In genomic region chr4:41275927-41276326, GRCm38 (mm10) we compare ENCODE assay signal across 8 mouse cellular contexts. TPM values are rescaled to one million over a fixed set of nuclear protein-coding genes. Genes with fewer than 3 reads are reported as not detected.
DNase-seq lines count a peak whose midpoint lies in the region; ATAC-seq and TF ChIP-seq lines count a peak whose summit lies in the region.

No protein-coding gene starts in this region.

- peaks cover 28% of the 10 kb centered on the region for H3K4me1 ChIP-seq in forebrain, embryonic 13.5 days
- peaks cover 40% of the 10 kb centered on the region for H3K4me1 ChIP-seq in liver, embryonic 13.5 days (replicated peaks)

- H3K4me3 ChIP-seq in gastrocnemius, adult 2 months: peak overlapping the region; percentile 97
- peak overlapping the region; percentile 81 for H3K4me3 ChIP-seq in C2C12 (ENCODE audit: insufficient read depth, poor library complexity, severe bottlenecking)
- H3K4me3 ChIP-seq in forebrain, embryonic 13.5 days: peak overlapping the region; percentile 86
- peak overlapping the region; percentile 85 for H3K4me3 ChIP-seq in liver, embryonic 13.5 days (replicated peaks)

- DNase-seq in gastrocnemius, adult 2 months: no peak
- no peak for DNase-seq in gastrocnemius, postnatal 10 days
- DNase-seq in liver, embryonic 13.5 days: no peak
- no peak for DNase-seq in adipocyte (ENCODE audit: low spot score)
- no peak for DNase-seq in left cerebral cortex, postnatal 14 days (ENCODE audit: low spot score in 2 of 2)
- DNase-seq in right cerebral cortex, postnatal 10 days (ENCODE audit: low spot score in 2 of 2): no peak

- peaks cover 41% of the 10 kb centered on the region for H3K79me2 ChIP-seq in C2C12 (ENCODE audit: control insufficient read depth, insufficient read depth)

- WGBS in forebrain, embryonic 13.5 days: 73% methylated on average over 5 of the region's 5 CpGs
- 69% methylated on average over 5 of the region's 5 CpGs for WGBS in liver, embryonic 13.5 days (ENCODE audit: insufficient replicate concordance)

- peak overlapping the region; percentile 86 for H3K4me2 ChIP-seq in forebrain, embryonic 13.5 days
- peak overlapping the region; percentile 87 for H3K4me2 ChIP-seq in liver, embryonic 13.5 days

- H3K9ac ChIP-seq in forebrain, embryonic 13.5 days: peak overlapping the region; percentile 72
- H3K9ac ChIP-seq in liver, embryonic 13.5 days: peak overlapping the region; percentile 92

- no peak overlapping the region for H3ac ChIP-seq in C2C12 (ENCODE audit: control insufficient read depth, insufficient read length, low read depth)

- no peak for TF ChIP-seq CTCF in gastrocnemius, adult 2 months (IDR thresholded peaks at IDR 0.05)
- TF ChIP-seq CTCF in C2C12 (IDR thresholded peaks at IDR 0.05; ENCODE audit: control insufficient read depth, insufficient read depth, insufficient read length): no peak

- H3K36me3 ChIP-seq in C2C12 (ENCODE audit: control insufficient read depth, insufficient read depth): peaks cover 14% of the 10 kb centered on the region
- H3K36me3 ChIP-seq in forebrain, embryonic 13.5 days (ENCODE audit: poor library complexity, severe bottlenecking): peaks cover 3% of the 10 kb centered on the region
- peaks cover 4% of the 10 kb centered on the region for H3K36me3 ChIP-seq in liver, embryonic 13.5 days

- peak overlapping the region; percentile 98 for H3K27ac ChIP-seq in gastrocnemius, adult 2 months
- peak overlapping the region; percentile 88; the same call in 1 of the 2 replicates for H3K27ac ChIP-seq in forebrain, embryonic 13.5 days
- peak overlapping the region; percentile 92 for H3K27ac ChIP-seq in liver, embryonic 13.5 days

- no peaks in the 10 kb centered on the region for H3K27me3 ChIP-seq in C2C12 (ENCODE audit: control insufficient read depth, insufficient read depth, insufficient read length)
- no peaks in the 10 kb centered on the region for H3K27me3 ChIP-seq in forebrain, embryonic 13.5 days
- H3K27me3 ChIP-seq in liver, embryonic 13.5 days: no peaks in the 10 kb centered on the region

- no peak for ATAC-seq in forebrain, embryonic 13.5 days
- no peak for ATAC-seq in liver, embryonic 13.5 days (ENCODE audit: low read depth)

- intact Hi-C loops in gastrocnemius, adult 2 months (cut with DNase I): loop anchor here (2.0 to 5.0 kb wide), 2 partner anchors 19 to 149 kb away; no protein-coding TSS in a partner anchor
- intact Hi-C loops in left cerebral cortex, postnatal 14 days (cut with DNase I): loop anchor here (5.0 to 10.0 kb wide), 2 partner anchors 49 to 141 kb away; partner anchors contain the start of gene Ube2r2

- H3K79me3 ChIP-seq in C2C12 (ENCODE audit: low read depth): peaks cover 39% of the 10 kb centered on the region

- H3K9me3 ChIP-seq in forebrain, embryonic 13.5 days (replicated peaks): no peaks in the 10 kb centered on the region
- H3K9me3 ChIP-seq in liver, embryonic 13.5 days (replicated peaks): no peaks in the 10 kb centered on the region

TF ChIP-seq in C2C12, 6 proteins besides CTCF, POLR2A, EP300 and RAD21:
- TF ChIP-seq FOSL1 (IDR thresholded peaks at IDR 0.05; ENCODE audit: insufficient read depth, low read length, poor library complexity, severe bottlenecking) (no peak), MYOG (IDR thresholded peaks at IDR 0.05; ENCODE audit: control insufficient read depth, extremely low read depth, insufficient read length) (no peak), MYOD1 (IDR thresholded peaks at IDR 0.05; ENCODE audit: control insufficient read depth, insufficient read length, low read depth) (no peak), MAX (IDR thresholded peaks at IDR 0.05) (no peak), USF1 (IDR thresholded peaks at IDR 0.05; ENCODE audit: low read depth) (no peak), CEBPB (IDR thresholded peaks at IDR 0.05; ENCODE audit: low read depth) (no peak)
TF ChIP-seq in C2C12: peak in this region for 0.

RNA-seq across cellular contexts. Expression of gene Ubap2, which starts 1.0 kb away (rescaled TPM):
- total RNA-seq in gastrocnemius, adult 2 months (2021): 10 to 100 TPM; 96.3 to 96.7 TPM
- 100 to 1,000 TPM; 110 to 113 TPM for total RNA-seq in gastrocnemius, postnatal 10 days (2021)
- polyA plus RNA-seq in C2C12 (2012; fragmentation: generic; extraction: Trizol): 61.0 TPM
- polyA plus RNA-seq in forebrain, embryonic 13.5 days (2015; fragmentation: Nextera tagmentation; extraction: Ambion mirVana): 56.6 and 59.0 TPM in 2 replicates
- polyA plus RNA-seq in liver, embryonic 13.5 days (2015; fragmentation: Nextera tagmentation; extraction: Ambion mirVana): 25.2 and 35.7 TPM in 2 replicates
- 10 to 100 TPM; 46.1 to 47.6 TPM for total RNA-seq in left cerebral cortex, postnatal 14 days (2021)

RNA-seq across cellular contexts. Expression of gene Dcaf12, which starts 38.8 kb away (rescaled TPM):
- 10 to 100 TPM; 27.3 to 28.9 TPM for total RNA-seq in gastrocnemius, adult 2 months (2021)
- 10 to 100 TPM; 31.8 to 34.1 TPM for total RNA-seq in gastrocnemius, postnatal 10 days (2021)
- polyA plus RNA-seq in C2C12 (2012; fragmentation: generic; extraction: Trizol): 20.9 TPM
- polyA plus RNA-seq in forebrain, embryonic 13.5 days (2015; fragmentation: Nextera tagmentation; extraction: Ambion mirVana): 75.1 and 79.3 TPM in 2 replicates
- 66.0 and 74.8 TPM in 2 replicates for polyA plus RNA-seq in liver, embryonic 13.5 days (2015; fragmentation: Nextera tagmentation; extraction: Ambion mirVana)
- total RNA-seq in left cerebral cortex, postnatal 14 days (2021): 10 to 100 TPM; 52.7 to 55.3 TPM
